Mouse (Mus musculus) heart, embryonic 13.5 days (tissue): ENCODE data around the gene Mrgprd. TPM values are rescaled to one million over a fixed set of nuclear protein-coding genes. Genes with fewer than 3 reads are reported as not detected.
A peak's percentile ranks its signal among the peaks of the same experiment; 100 is the strongest.

ENCODE experiments used
- ATAC-seq: fragments of 200-750 bp; cut with Nextera tagmentation; 2 replicates; pipeline ENCODE4 v1.8.0; 2017; ENCODE audit warnings: moderate TSS enrichment; ENCODE audit not compliant: insufficient number of reproducible peaks, low FRiP score, low TSS enrichment; ENCODE audit errors: extremely low read depth
- H3K27ac ChIP-seq: fragments of 300-500 bp; sonication (generic); replicated peaks from 2 replicates; pipeline ENCODE4 v1.5.1; 2015; ENCODE audit warnings: moderate library complexity, mild to moderate bottlenecking, inconsistent platforms
- H3K27me3 ChIP-seq: fragments of 300-500 bp; sonication (generic); replicated peaks from 2 replicates; pipeline ENCODE4 v1.6.1; 2015; ENCODE audit warnings: mild to moderate bottlenecking, inconsistent platforms
- H3K36me3 ChIP-seq: fragments of 300-500 bp; sonication (generic); 2 replicates; pipeline ENCODE4 v1.6.1; 2015; ENCODE audit warnings: mild to moderate bottlenecking, inconsistent platforms
- H3K4me1 ChIP-seq: fragments of 300-500 bp; sonication (generic); 2 replicates; pipeline ENCODE4 v1.6.1; 2015; ENCODE audit warnings: inconsistent platforms
- H3K4me2 ChIP-seq: fragments of 300-500 bp; sonication (generic); 2 replicates; pipeline ENCODE4 v1.6.1; 2015; ENCODE audit warnings: inconsistent platforms, mild to moderate bottlenecking, moderate library complexity
- H3K4me3 ChIP-seq: fragments of 300-500 bp; sonication (generic); 2 replicates; pipeline ENCODE4 v1.5.1; 2015; ENCODE audit warnings: moderate library complexity, mild to moderate bottlenecking, inconsistent platforms
- H3K9ac ChIP-seq: fragments of 300-500 bp; sonication (generic); 2 replicates; pipeline ENCODE4 v1.6.1; 2015; ENCODE audit warnings: inconsistent platforms, mild to moderate bottlenecking, moderate library complexity
- H3K9me3 ChIP-seq: fragments of 300-500 bp; sonication (generic); 2 replicates; pipeline ENCODE4 v1.6.1; 2016; ENCODE audit warnings: inconsistent platforms
- WGBS: fragments of 180-500 bp; shearing (Covaris S2); methylation state at CpG from one replicate; pipeline ENCODE4 v1.1.7; 2015; ENCODE audit warnings: mixed read lengths; 5-methylcytosine and 5-hydroxymethylcytosine counted together
- polyA plus RNA-seq: library from polyadenylated mRNA; unstranded; fragments of >200 nt; fragmentation: Nextera tagmentation; extraction: Ambion mirVana; gene quantifications from 2 replicates; pipeline ENCODE4 v1.2.1, GENCODE M21; 2015

Gene Mrgprd
- polyA plus RNA-seq, 1 experiment from 2014 or later = not detected

GRCm38 (mm10) chr7:145304153-145304552 is 10.5 kb upstream of the Mrgprd start:
- Histone ChIP-seq H3K4me3 (no peak overlapping the region), H3K4me1 (peaks cover 19% of the 10 kb centered on the region), H3K27ac (no peak overlapping the region), H3K4me2 (no peak overlapping the region), H3K9ac (no peak overlapping the region), H3K9me3 (no peaks in the 10 kb centered on the region), H3K36me3 (no peaks in the 10 kb centered on the region), H3K27me3 (0 out of 2 replicates have a peak, but pooled peaks cover 7% of the 10 kb centered on the region)
- 70% methylated on average over 2 of the region's 2 CpGs for WGBS
- ATAC-seq = no peak

GRCm38 (mm10) chr7:145307636-145308035 is 7.0 kb upstream of the Mrgprd start:
- Histone ChIP-seq H3K4me3 (no peak overlapping the region), H3K27me3 (peaks cover 19% of the 10 kb centered on the region; the same call in 1 of the 2 replicates), H3K9ac (no peak overlapping the region), H3K9me3 (no peaks in the 10 kb centered on the region), H3K36me3 (no peaks in the 10 kb centered on the region), H3K4me2 (no peak overlapping the region), H3K4me1 (peaks cover 6% of the 10 kb centered on the region), H3K27ac (no peak overlapping the region)
- 82% methylated on average over 10 of the region's 10 CpGs for WGBS
- no peak for ATAC-seq

GRCm38 (mm10) chr7:145308061-145308675 is 6.5 kb upstream of the Mrgprd start:
- Histone ChIP-seq H3K4me2 (0 out of 2 replicates have a peak overlapping the region, but pooled peaks have one; percentile 5), H3K4me3 (no peak overlapping the region), H3K9me3 (no peaks in the 10 kb centered on the region), H3K36me3 (no peaks in the 10 kb centered on the region), H3K4me1 (peaks cover 1% of the 10 kb centered on the region), H3K27me3 (peaks cover 19% of the 10 kb centered on the region; the same call in 1 of the 2 replicates), H3K27ac (no peak overlapping the region), H3K9ac (no peak overlapping the region)
- no peak for ATAC-seq
- WGBS = 60% methylated on average over 30 of the region's 30 CpGs

GRCm38 (mm10) chr7:145308866-145309265 is 5.8 kb upstream of the Mrgprd start:
- Histone ChIP-seq H3K9me3 (no peaks in the 10 kb centered on the region), H3K27ac (no peak overlapping the region), H3K4me2 (no peak overlapping the region), H3K4me1 (no peaks in the 10 kb centered on the region; the same call in 1 of the 2 replicates), H3K27me3 (peaks cover 19% of the 10 kb centered on the region; the same call in 1 of the 2 replicates), H3K9ac (no peak overlapping the region), H3K36me3 (no peaks in the 10 kb centered on the region), H3K4me3 (no peak overlapping the region)
- no peak for ATAC-seq
- 47% methylated on average over 4 of the region's 4 CpGs for WGBS

GRCm38 (mm10) chr7:145309877-145310276 is 4.8 kb upstream of the Mrgprd start:
- Histone ChIP-seq H3K9me3 (no peaks in the 10 kb centered on the region), H3K27ac (no peak overlapping the region), H3K27me3 (peaks cover 19% of the 10 kb centered on the region; the same call in 1 of the 2 replicates), H3K9ac (no peak overlapping the region), H3K36me3 (no peaks in the 10 kb centered on the region), H3K4me1 (no peaks in the 10 kb centered on the region; the same call in 1 of the 2 replicates), H3K4me2 (no peak overlapping the region), H3K4me3 (no peak overlapping the region)
- no peak for ATAC-seq
- WGBS = 60% methylated on average over 1 of the region's 1 CpGs

GRCm38 (mm10) chr7:145310526-145310925 is 4.1 kb upstream of the Mrgprd start:
- WGBS = 55% methylated on average over 5 of the region's 5 CpGs
- Histone ChIP-seq H3K4me3 (no peak overlapping the region), H3K27ac (no peak overlapping the region)

GRCm38 (mm10) chr7:145312137-145312536 is 2.5 kb upstream of the Mrgprd start:
- H3K9ac ChIP-seq = no peak overlapping the region
- H3K36me3 ChIP-seq = no peaks in the 10 kb centered on the region
- 78% methylated on average over 3 of the region's 3 CpGs for WGBS
- H3K27me3 ChIP-seq = peaks cover 19% of the 10 kb centered on the region; the same call in 1 of the 2 replicates
- H3K4me1 ChIP-seq = no peaks in the 10 kb centered on the region; the same call in 1 of the 2 replicates
- H3K27ac ChIP-seq = no peak overlapping the region
- no peak overlapping the region for H3K4me3 ChIP-seq
- H3K4me2 ChIP-seq = no peak overlapping the region
- ATAC-seq = no peak
- H3K9me3 ChIP-seq = no peaks in the 10 kb centered on the region

More at GRCm38 (mm10) chr7:145310526-145310925, 4.1 kb upstream of the Mrgprd start:
- no peaks in the 10 kb centered on the region for H3K9me3 ChIP-seq
- no peak for ATAC-seq
- no peaks in the 10 kb centered on the region for H3K36me3 ChIP-seq
- H3K9ac ChIP-seq = no peak overlapping the region
- no peaks in the 10 kb centered on the region; the same call in 1 of the 2 replicates for H3K4me1 ChIP-seq
- H3K27me3 ChIP-seq = peaks cover 19% of the 10 kb centered on the region; the same call in 1 of the 2 replicates
- H3K4me2 ChIP-seq = no peak overlapping the region

- ATAC-seq = no peak
- Histone ChIP-seq H3K27me3 (no peaks in the 10 kb centered on the region), H3K27ac (no peak overlapping the region), H3K4me1 (no peaks in the 10 kb centered on the region), H3K9ac (no peak overlapping the region), H3K36me3 (no peaks in the 10 kb centered on the region), H3K9me3 (no peaks in the 10 kb centered on the region), H3K4me2 (no peak overlapping the region), H3K4me3 (no peak overlapping the region)
- WGBS = 68% methylated on average over 4 of the region's 4 CpGs
Observed at GRCm38 (mm10) chr7:145317522-145317921, 2.9 kb downstream of the Mrgprd start.

GRCm38 (mm10) chr7:145319481-145319880 is 4.8 kb downstream of the Mrgprd start:
- no peak overlapping the region for H3K27ac ChIP-seq
- ATAC-seq = no peak
- H3K36me3 ChIP-seq = no peaks in the 10 kb centered on the region
- no peaks in the 10 kb centered on the region for H3K27me3 ChIP-seq
- H3K4me1 ChIP-seq = no peaks in the 10 kb centered on the region
- WGBS = 58% methylated on average over 3 of the region's 3 CpGs
- no peaks in the 10 kb centered on the region for H3K9me3 ChIP-seq
- H3K4me2 ChIP-seq = no peak overlapping the region
- no peak overlapping the region for H3K4me3 ChIP-seq
- H3K9ac ChIP-seq = no peak overlapping the region

GRCm38 (mm10) chr7:145323607-145324006 is 9.0 kb downstream of the Mrgprd start:
- 36% methylated on average over 4 of the region's 4 CpGs for WGBS
- no peak for ATAC-seq
- Histone ChIP-seq H3K36me3 (no peaks in the 10 kb centered on the region), H3K4me3 (no peak overlapping the region), H3K9me3 (no peaks in the 10 kb centered on the region), H3K27ac (no peak overlapping the region), H3K4me2 (no peak overlapping the region), H3K9ac (no peak overlapping the region), H3K27me3 (no peaks in the 10 kb centered on the region), H3K4me1 (no peaks in the 10 kb centered on the region)

- no peaks in the 10 kb centered on the region for H3K27me3 ChIP-seq
- no peak overlapping the region for H3K27ac ChIP-seq
- H3K4me3 ChIP-seq = no peak overlapping the region
- H3K9me3 ChIP-seq = no peaks in the 10 kb centered on the region
- H3K36me3 ChIP-seq = no peaks in the 10 kb centered on the region
- no peak for ATAC-seq
- WGBS = 23% methylated on average over 2 of the region's 2 CpGs
- peaks cover 13% of the 10 kb centered on the region for H3K4me1 ChIP-seq
- H3K4me2 ChIP-seq = no peak overlapping the region
- H3K9ac ChIP-seq = no peak overlapping the region
Observed at GRCm38 (mm10) chr7:145325697-145326096, 11.1 kb downstream of the Mrgprd start.

- ATAC-seq = no peak
- Histone ChIP-seq H3K27me3 (no peaks in the 10 kb centered on the region), H3K9ac (no peak overlapping the region), H3K4me3 (no peak overlapping the region), H3K27ac (no peak overlapping the region), H3K36me3 (no peaks in the 10 kb centered on the region), H3K9me3 (no peaks in the 10 kb centered on the region), H3K4me1 (peaks cover 27% of the 10 kb centered on the region), H3K4me2 (no peak overlapping the region)
- 47% methylated on average over 2 of the region's 2 CpGs for WGBS
Observed at GRCm38 (mm10) chr7:145329982-145330381, 15.3 kb downstream of the Mrgprd start.
